Mouse (Mus musculus) cerebellum, adult 11 months (tissue): ENCODE measurements around the gene Aasdh.

Experiments used
- DNase-seq: peaks from one replicate; pipeline ENCODE4 v3.0.0; 2022

Aasdh gene

GRCm38 (mm10) chr5:76837018-76837417, 68.3 kb downstream of the Aasdh start:
- no peak for DNase-seq

GRCm38 (mm10) chr5:76832529-76833210, 72.6 kb downstream of the Aasdh start:
- DNase-seq: no peak

- no peak for DNase-seq
Observed at GRCm38 (mm10) chr5:76828527-76829240, 76.6 kb downstream of the Aasdh start.
